Mouse (Mus musculus): ENCODE data around the gene Pan3.

DNA sequence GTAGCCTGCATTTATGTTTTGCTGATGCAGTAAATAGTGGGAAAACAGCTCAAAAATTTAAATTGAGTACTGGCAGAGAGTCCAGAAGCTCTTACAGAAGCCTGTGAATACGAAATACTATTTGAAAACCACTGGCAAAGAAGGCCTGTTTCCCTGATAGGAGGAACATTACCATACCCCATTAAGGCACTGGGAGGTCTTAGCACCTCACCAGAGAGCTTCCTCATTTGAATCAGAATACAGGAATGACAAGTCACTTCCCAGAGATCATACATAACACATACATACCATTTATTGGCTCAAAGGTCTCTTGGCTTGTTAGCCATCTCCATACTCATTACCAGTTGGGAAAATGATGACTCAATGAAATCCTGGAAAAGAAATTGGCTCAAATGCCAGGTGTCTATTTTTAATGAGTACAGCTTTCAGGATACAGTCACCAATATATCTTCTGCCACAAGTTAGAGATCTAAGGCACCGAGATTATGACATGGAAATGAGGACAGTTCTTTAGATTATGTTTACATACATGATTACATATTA, 71.6 kb downstream of the Pan3 start:
- no peak for TF ChIP-seq CTCF (IDR thresholded peaks at IDR 0.05)
- no peak for TF ChIP-seq POLR2A (IDR thresholded peaks at IDR 0.05; ENCODE audit: insufficient read depth, low read depth, low read length)
- no peak for TF ChIP-seq EP300 (IDR thresholded peaks at IDR 0.05; ENCODE audit: insufficient read depth, low read depth, low read length)

Data from heart, adult 2 months (tissue).